Mouse (Mus musculus) thymus, adult 2 months (tissue): ENCODE measurements around the gene Gm20388. TPM values are rescaled to one million over a fixed set of nuclear protein-coding genes. Genes with fewer than 3 reads are reported as not detected.

ENCODE experiments used
- DNase-seq: peaks from one replicate; pipeline ENCODE4 v3.0.0; 2021
- H3K27ac ChIP-seq: fragments of 200-500 bp; 2 replicates; pipeline ENCODE4 v1.5.1; 2012; ENCODE audit warnings: low read length, control low read depth; ENCODE audit not compliant: control insufficient read depth, insufficient read depth
- H3K27me3 ChIP-seq: fragments of 200-500 bp; 2 replicates; pipeline ENCODE4 v1.6.1; 2012; ENCODE audit warnings: mild to moderate bottlenecking, low read length, moderate library complexity, mixed read lengths; ENCODE audit not compliant: control insufficient read depth, insufficient read depth
- H3K36me3 ChIP-seq: fragments of 200-500 bp; 2 replicates; pipeline ENCODE4 v1.6.1; 2012; ENCODE audit warnings: mild to moderate bottlenecking, low read length, moderate library complexity; ENCODE audit not compliant: control insufficient read depth, insufficient read depth
- H3K4me1 ChIP-seq: fragments of 200-500 bp; replicated peaks from 2 replicates; pipeline ENCODE4 v1.6.1; 2012; ENCODE audit warnings: low read length; ENCODE audit not compliant: control insufficient read depth, insufficient read depth
- H3K4me3 ChIP-seq: fragments of 200-500 bp; 2 replicates; pipeline ENCODE4 v1.5.1; 2012; ENCODE audit warnings: mild to moderate bottlenecking, low read length, control low read depth, moderate library complexity; ENCODE audit not compliant: control insufficient read depth, insufficient read depth
- CTCF ChIP-seq: fragments of 200-500 bp; IDR thresholded peaks from 2 replicates; pipeline ENCODE4 v1.5.1; 2012; ENCODE audit warnings: mild to moderate bottlenecking, control low read depth, low read length, moderate library complexity, borderline replicate concordance; ENCODE audit not compliant: control insufficient read depth, poor library complexity, insufficient read depth; ENCODE audit errors: extremely low read depth
- POLR2A ChIP-seq: fragments of 200-500 bp; IDR thresholded peaks from 2 replicates; pipeline ENCODE4 v1.6.1; 2012; ENCODE audit warnings: mild to moderate bottlenecking, low read length, control low read depth, moderate library complexity; ENCODE audit not compliant: control insufficient read depth, poor library complexity, insufficient read depth; ENCODE audit errors: extremely low read depth
- WGBS: fragments of 180-500 bp; shearing (Covaris S2); methylation state at CpG from one replicate; pipeline ENCODE4 v1.1.7; 2018; 5-methylcytosine and 5-hydroxymethylcytosine counted together
- polyA plus RNA-seq: library from polyadenylated mRNA; depleted of rRNA; stranded (reverse); fragments of >200 nt; gene quantifications from 2 replicates; pipeline ENCODE4 v1.2.3, GENCODE M21; 2012

Gm20388 gene
- polyA plus RNA-seq, 1 experiment = 103 TPM

GRCm38 (mm10) chr8:121023736-121024135 is 1113.1 kb downstream of the Gm20388 start:
- WGBS = 12% methylated on average over 18 of the region's 18 CpGs
- Histone ChIP-seq H3K27me3 (no peaks in the 10 kb centered on the region), H3K36me3 (no peaks in the 10 kb centered on the region), H3K27ac (no peak overlapping the region), H3K4me1 (peaks cover 74% of the 10 kb centered on the region), H3K4me3 (no peak overlapping the region)
- DNase-seq = no peak
- TF ChIP-seq POLR2A = no peak
- TF ChIP-seq CTCF = no peak

GRCm38 (mm10) chr8:121025486-121025885 is 1114.8 kb downstream of the Gm20388 start:
- Histone ChIP-seq H3K27ac (no peak overlapping the region), H3K27me3 (no peaks in the 10 kb centered on the region), H3K4me3 (no peak overlapping the region), H3K36me3 (no peaks in the 10 kb centered on the region), H3K4me1 (peaks cover 75% of the 10 kb centered on the region)
- WGBS = 36% methylated on average over 5 of the region's 5 CpGs
- DNase-seq = peak; percentile 79
- no peak for TF ChIP-seq POLR2A
- TF ChIP-seq CTCF = no peak

- WGBS = 79% methylated on average over 13 of the region's 13 CpGs
- DNase-seq = no peak
- H3K27me3 ChIP-seq = no peaks in the 10 kb centered on the region
Measured at GRCm38 (mm10) chr8:121027787-121028186, 1117.1 kb downstream of the Gm20388 start.

GRCm38 (mm10) chr8:121029076-121029475 is 1118.4 kb downstream of the Gm20388 start:
- Histone ChIP-seq H3K27me3 (no peaks in the 10 kb centered on the region), H3K27ac (no peak overlapping the region), H3K4me1 (peaks cover 50% of the 10 kb centered on the region), H3K4me3 (no peak overlapping the region), H3K36me3 (no peaks in the 10 kb centered on the region)
- 92% methylated on average over 6 of the region's 6 CpGs for WGBS
- no peak for DNase-seq
- TF ChIP-seq POLR2A (no peak), CTCF (no peak)

More at GRCm38 (mm10) chr8:121027787-121028186, 1117.1 kb downstream of the Gm20388 start:
- Histone ChIP-seq H3K36me3 (no peaks in the 10 kb centered on the region), H3K27ac (no peak overlapping the region), H3K4me1 (peaks cover 63% of the 10 kb centered on the region), H3K4me3 (no peak overlapping the region)
- TF ChIP-seq CTCF (no peak), POLR2A (no peak)

- WGBS = 20% methylated on average over 10 of the region's 10 CpGs
- TF ChIP-seq CTCF (no peak), POLR2A (no peak)
- H3K4me3 ChIP-seq = peak overlapping the region; percentile 26; the same call in 1 of the 2 replicates
- DNase-seq = peak; percentile 49
- peaks cover 38% of the 10 kb centered on the region for H3K4me1 ChIP-seq
- peak overlapping the region; percentile 66 for H3K27ac ChIP-seq
- H3K36me3 ChIP-seq = no peaks in the 10 kb centered on the region
- H3K27me3 ChIP-seq = no peaks in the 10 kb centered on the region
Measured at GRCm38 (mm10) chr8:121030496-121031040, 1119.9 kb downstream of the Gm20388 start.

- 96% methylated on average over 20 of the region's 20 CpGs for WGBS
- no peak overlapping the region for H3K27ac ChIP-seq
- no peak for DNase-seq
- H3K4me1 ChIP-seq = peaks cover 20% of the 10 kb centered on the region
- no peaks in the 10 kb centered on the region for H3K27me3 ChIP-seq
- TF ChIP-seq POLR2A (no peak), CTCF (no peak)
- H3K36me3 ChIP-seq = no peaks in the 10 kb centered on the region
- H3K4me3 ChIP-seq = no peak overlapping the region
Measured at GRCm38 (mm10) chr8:121033299-121034013, 1122.8 kb downstream of the Gm20388 start.

GRCm38 (mm10) chr8:121035611-121036010 is 1125.0 kb downstream of the Gm20388 start:
- Histone ChIP-seq H3K4me3 (no peak overlapping the region), H3K27me3 (no peaks in the 10 kb centered on the region), H3K36me3 (no peaks in the 10 kb centered on the region), H3K27ac (no peak overlapping the region), H3K4me1 (peaks cover 9% of the 10 kb centered on the region)
- DNase-seq = no peak
- 95% methylated on average over 8 of the region's 8 CpGs for WGBS
- TF ChIP-seq CTCF = no peak
- no peak for TF ChIP-seq POLR2A
